In genomic region chr6:51630184-51630583, GRCm38 (mm10) we compare ENCODE assay signal across 16 mouse cellular contexts.
"Had no signal": no experiment of that assay in that cellular context is flagged by ENCODE, and none has a peak within 500 bp of the region (broad histone marks: within the 10 kb centered on the region; RNA-seq: fewer than 3 reads in every experiment).

No protein-coding gene starts in this region.

- H3K36me3 ChIP-seq: limb, embryonic 15.5 days; liver, embryonic 15.5 days; midbrain, embryonic 12.5 days; neural tube, embryonic 13.5 days; stomach, embryonic 15.5 days had no signal

- DNase-seq: kidney, adult 11 months; kidney, adult 9 months; kidney, postnatal 10 days; kidney, postnatal 4 days; layer of hippocampus, postnatal 36 days; retina, postnatal 1 day; thymus, adult 2 months; thymus, postnatal 25 days had no signal

- H3K27me3 ChIP-seq: limb, embryonic 15.5 days; liver, embryonic 15.5 days; midbrain, embryonic 12.5 days; neural tube, embryonic 13.5 days; stomach, embryonic 15.5 days had no signal

- H3K4me1 ChIP-seq: limb, embryonic 15.5 days; midbrain, embryonic 12.5 days; stomach, embryonic 15.5 days had no signal

- H3K4me3 ChIP-seq: layer of hippocampus, adult 2 months; limb, embryonic 15.5 days; liver, embryonic 15.5 days; midbrain, embryonic 12.5 days; neural tube, embryonic 13.5 days; stomach, embryonic 15.5 days had no signal

- H3K9ac ChIP-seq: limb, embryonic 15.5 days; liver, embryonic 15.5 days; midbrain, embryonic 12.5 days; neural tube, embryonic 13.5 days; stomach, embryonic 15.5 days had no signal

- H3K27ac ChIP-seq: layer of hippocampus, adult 2 months; limb, embryonic 15.5 days; liver, embryonic 15.5 days; midbrain, embryonic 12.5 days; neural tube, embryonic 13.5 days; stomach, embryonic 15.5 days had no signal

- H3K4me2 ChIP-seq: limb, embryonic 15.5 days; liver, embryonic 15.5 days; midbrain, embryonic 12.5 days; neural tube, embryonic 13.5 days; stomach, embryonic 15.5 days had no signal

- ATAC-seq: inflammation-experienced regulatory T-cells, adult 6 months; midbrain, embryonic 16.5 days had no signal

- H3K9me3 ChIP-seq: limb, embryonic 15.5 days; liver, embryonic 15.5 days; midbrain, embryonic 12.5 days; neural tube, embryonic 13.5 days; stomach, embryonic 15.5 days had no signal
